Mouse (Mus musculus): ENCODE measurements around the gene Ugt1a10. TPM values are rescaled to one million over a fixed set of nuclear protein-coding genes. Genes with fewer than 3 reads are reported as not detected.

Ugt1a10 gene
- total RNA-seq, 2 experiments from 2014 or later, result not detected

- intact Hi-C loops (cut with DNase I; ENCODE audit: low total_unique reads), result no loop called here
- no peak for DNase-seq
Observed at GRCm38 (mm10) chr1:88260114-88260513, 204.9 kb downstream of the Ugt1a10 start.

GRCm38 (mm10) chr1:88260604-88261377 is 205.6 kb downstream of the Ugt1a10 start:
- no peak for DNase-seq

GRCm38 (mm10) chr1:88261706-88262105 is 206.5 kb downstream of the Ugt1a10 start:
- intact Hi-C loops (cut with DNase I; ENCODE audit: low total_unique reads), result no loop called here
- no peak for DNase-seq

More at GRCm38 (mm10) chr1:88260604-88261377, 205.6 kb downstream of the Ugt1a10 start:
- intact Hi-C loops (cut with DNase I; ENCODE audit: low total_unique reads), result no loop called here

- intact Hi-C loops (cut with DNase I; ENCODE audit: low total_unique reads), result no loop called here
- peak; percentile 66 for DNase-seq
Observed at GRCm38 (mm10) chr1:88262255-88262654, 207.1 kb downstream of the Ugt1a10 start.

- no peak for DNase-seq
Observed at GRCm38 (mm10) chr1:88262961-88263360, 207.8 kb downstream of the Ugt1a10 start.

GRCm38 (mm10) chr1:88263778-88264177 is 208.6 kb downstream of the Ugt1a10 start:
- no peak for DNase-seq
- intact Hi-C loops (cut with DNase I; ENCODE audit: low total_unique reads), result no loop called here

More at GRCm38 (mm10) chr1:88262961-88263360, 207.8 kb downstream of the Ugt1a10 start:
- intact Hi-C loops (cut with DNase I; ENCODE audit: low total_unique reads), result no loop called here

- DNase-seq, result no peak
- intact Hi-C loops (cut with DNase I; ENCODE audit: low total_unique reads), result no loop called here
Observed at GRCm38 (mm10) chr1:88264237-88264868, 209.2 kb downstream of the Ugt1a10 start.

GRCm38 (mm10) chr1:88264869-88265240 is 209.7 kb downstream of the Ugt1a10 start:
- no peak for DNase-seq

GRCm38 (mm10) chr1:88266123-88266522 is 210.9 kb downstream of the Ugt1a10 start:
- no peak for DNase-seq
- intact Hi-C loops (cut with DNase I; ENCODE audit: low total_unique reads), result no loop called here

More at GRCm38 (mm10) chr1:88264869-88265240, 209.7 kb downstream of the Ugt1a10 start:
- intact Hi-C loops (cut with DNase I; ENCODE audit: low total_unique reads), result no loop called here

GRCm38 (mm10) chr1:88267489-88267888 is 212.3 kb downstream of the Ugt1a10 start:
- intact Hi-C loops (cut with DNase I; ENCODE audit: low total_unique reads), result no loop called here
- no peak for DNase-seq

GRCm38 (mm10) chr1:88268070-88268469 is 212.9 kb downstream of the Ugt1a10 start:
- intact Hi-C loops (cut with DNase I; ENCODE audit: low total_unique reads), result no loop called here
- no peak for DNase-seq

Small RNA genes within 50 kb of the gene (microRNA-seq; reads per million reads assigned to microRNA genes)
- 0 reads per million in 2 experiments for gene Gm25198

Other genes starting within 250 kb of the Ugt1a10 start
- 10 to 100 TPM; 37.7 to 39.9 TPM for gene Dgkd, start 202.1 kb upstream of the Ugt1a10 start, total RNA-seq (2021)
- gene Usp40, start 46.8 kb upstream of the Ugt1a10 start, total RNA-seq (2021), result 10 to 100 TPM; 11.4 to 12.5 TPM
- gene Ugt1a9, start 15.4 kb downstream of the Ugt1a10 start, total RNA-seq (2021), result not detected
- gene Ugt1a8, start 32.4 kb downstream of the Ugt1a10 start, total RNA-seq (2021), result not detected
- under 1 TPM; 0.60 to 0.94 TPM for gene Ugt1a7c, start 39.7 kb downstream of the Ugt1a10 start, total RNA-seq (2021)
- gene Ugt1a6b, start 47.9 kb downstream of the Ugt1a10 start, total RNA-seq (2021), result under 1 TPM; 0.38 to 0.43 TPM
- 1 to 10 TPM; 2.1 to 2.4 TPM for gene Ugt1a6a, start 79.4 kb downstream of the Ugt1a10 start, total RNA-seq (2021)
- gene Ugt1a5, start 110.6 kb downstream of the Ugt1a10 start, total RNA-seq (2021), result under 1 TPM; 0.14 to 0.33 TPM
- gene Ugt1a2, start 145.2 kb downstream of the Ugt1a10 start, total RNA-seq (2021), result not detected
- gene Dnajb3, start 150.4 kb downstream of the Ugt1a10 start, total RNA-seq (2021), result under 1 TPM; 0.22 to 0.39 TPM
- gene Ugt1a1, start 156.6 kb downstream of the Ugt1a10 start, total RNA-seq (2021), result under 1 TPM in 1 of 2 experiments, not detected in 1; 0.12 TPM
- not detected for gene Mroh2a, start 171.6 kb downstream of the Ugt1a10 start, total RNA-seq (2021)
- 10 to 100 TPM; 16.8 to 17.1 TPM for gene Hjurp, start 222.2 kb downstream of the Ugt1a10 start, total RNA-seq (2021)
- not detected for gene Trpm8, start 222.3 kb downstream of the Ugt1a10 start, total RNA-seq (2021)